Comparison of ENCODE assay signal across 18 mouse cellular contexts in genomic region chr3:149436420-149436819, GRCm38 (mm10).
A peak's percentile ranks its signal among the peaks of the same experiment; 100 is the strongest.
DNase-seq lines count a peak whose midpoint lies in the region; ATAC-seq lines count a peak whose summit lies in the region.
"Had no signal": no experiment of that assay in that cellular context is flagged by ENCODE, and none has a peak within 500 bp of the region (broad histone marks: within the 10 kb centered on the region; RNA-seq: fewer than 3 reads in every experiment).

No protein-coding gene starts in this region.

- no peak for DNase-seq in frontal cortex, adult 2 months (ENCODE audit: extremely low spot score in 1 of 2, low spot score in 1 of 2)
- DNase-seq in liver, result peak; percentile 9
- no peak for DNase-seq in liver, embryonic 11.5 days (ENCODE audit: low spot score)
- DNase-seq in brain, adult 2 months (ENCODE audit: low read depth, low spot score), result peak; percentile 41
- no peak for DNase-seq in hindbrain, embryonic 11.5 days (ENCODE audit: low spot score)
- DNase-seq in cerebellum, adult 9-10 months, result no peak
- DNase-seq: adrenal gland, postnatal 14 days; cerebellum, adult 9-11 months; gastrocnemius, postnatal 25 days; kidney, adult 8-10 months; midbrain, embryonic 14.5 days; right cerebral cortex, adult 18-20 months; thymus, postnatal 14 days had no signal

- H3K27ac ChIP-seq in liver, embryonic 11.5 days (ENCODE audit: low read depth, low read length), result no peak overlapping the region
- H3K27ac ChIP-seq in hindbrain, embryonic 11.5 days (ENCODE audit: low read depth, low read length), result no peak overlapping the region
- H3K27ac ChIP-seq: hindbrain, embryonic 10.5 days; liver, embryonic 15.5 days; stomach, postnatal 0 days had no signal

- H3K4me1 ChIP-seq in liver, embryonic 11.5 days (replicated peaks; ENCODE audit: control insufficient read depth, insufficient read depth, low read length), result no peaks in the 10 kb centered on the region
- H3K4me1 ChIP-seq in hindbrain, embryonic 11.5 days (replicated peaks; ENCODE audit: control insufficient read depth, insufficient read depth, low read length), result no peaks in the 10 kb centered on the region
- H3K4me1 ChIP-seq: liver, embryonic 15.5 days had no signal

- no peaks in the 10 kb centered on the region for H3K27me3 ChIP-seq in liver, embryonic 11.5 days (replicated peaks; ENCODE audit: control insufficient read depth, insufficient read depth, low read length)
- no peaks in the 10 kb centered on the region for H3K27me3 ChIP-seq in hindbrain, embryonic 11.5 days (ENCODE audit: control insufficient read depth, insufficient read depth, low read length)
- H3K27me3 ChIP-seq: liver, embryonic 15.5 days had no signal

- no peak overlapping the region for H3K9ac ChIP-seq in liver, embryonic 11.5 days (ENCODE audit: low read depth, low read length)
- H3K9ac ChIP-seq in hindbrain, embryonic 11.5 days (ENCODE audit: low read depth, low read length), result no peak overlapping the region
- H3K9ac ChIP-seq: liver, embryonic 15.5 days had no signal

- WGBS in liver, embryonic 11.5 days, result 61% methylated on average over 8 of the region's 8 CpGs
- 93% methylated on average over 8 of the region's 8 CpGs for WGBS in hindbrain, embryonic 11.5 days

- H3K36me3 ChIP-seq in liver, embryonic 11.5 days (ENCODE audit: control insufficient read depth, insufficient read depth, low read length), result no peaks in the 10 kb centered on the region
- H3K36me3 ChIP-seq in hindbrain, embryonic 11.5 days (ENCODE audit: control insufficient read depth, insufficient read depth, low read length), result no peaks in the 10 kb centered on the region
- H3K36me3 ChIP-seq: hindbrain, embryonic 10.5 days; liver, embryonic 15.5 days had no signal

- no peaks in the 10 kb centered on the region for H3K9me3 ChIP-seq in liver, embryonic 11.5 days (ENCODE audit: control insufficient read depth, low read length)
- no peaks in the 10 kb centered on the region for H3K9me3 ChIP-seq in hindbrain, embryonic 11.5 days (ENCODE audit: control insufficient read depth, low read length)
- H3K9me3 ChIP-seq: hindbrain, embryonic 10.5 days; liver, embryonic 15.5 days had no signal

- H3K4me3 ChIP-seq in liver, embryonic 11.5 days (ENCODE audit: low read depth, low read length), result no peak overlapping the region
- H3K4me3 ChIP-seq in hindbrain, embryonic 11.5 days (ENCODE audit: low read depth, low read length), result no peak overlapping the region
- H3K4me3 ChIP-seq: hindbrain, embryonic 10.5 days; liver, embryonic 15.5 days had no signal

- no peak overlapping the region for H3K4me2 ChIP-seq in liver, embryonic 11.5 days
- no peak overlapping the region for H3K4me2 ChIP-seq in hindbrain, embryonic 11.5 days (replicated peaks; ENCODE audit: low read depth, low read length)
- H3K4me2 ChIP-seq: liver, embryonic 15.5 days had no signal

- ATAC-seq in frontal cortex, adult (ENCODE audit: low TSS enrichment), result peak; percentile 79
- ATAC-seq in liver, embryonic 11.5 days (replicated peaks; ENCODE audit: low FRiP score), result no peak
- 0 out of 2 replicates have a peak, but pooled peaks have one; percentile 37 for ATAC-seq in megakaryocyte-erythroid progenitor cell, adult 5-6 weeks (replicated peaks; ENCODE audit: low FRiP score, low TSS enrichment, poor library complexity, severe bottlenecking)
- no peak for ATAC-seq in hindbrain, embryonic 11.5 days (ENCODE audit: low FRiP score)

Comparison
In these comparisons a context has a peak if more than half of its experiments do, and no peak if none do; other contexts are left out.
1. DNase-seq: peak in liver (single experiment) and brain, adult 2 months (single experiment); none in frontal cortex, adult 2 months (0 of 2), liver, embryonic 11.5 days (single experiment), hindbrain, embryonic 11.5 days (single experiment) and cerebellum, adult 9-10 months (single experiment).
2. ATAC-seq: peak in frontal cortex, adult (single experiment) and megakaryocyte-erythroid progenitor cell, adult 5-6 weeks (single experiment); none in liver, embryonic 11.5 days (single experiment) and hindbrain, embryonic 11.5 days (single experiment).